Mouse (Mus musculus) embryonic facial prominence, embryonic 14.5 days (tissue): ENCODE data around the gene Ceacam15. TPM values are rescaled to one million over a fixed set of nuclear protein-coding genes. Genes with fewer than 3 reads are reported as not detected.

Experiments used
- ATAC-seq: fragments of 200-750 bp; cut with Nextera tagmentation; 2 replicates; pipeline ENCODE4 v1.8.0; 2017; ENCODE audit warnings: low read depth, moderate number of reproducible peaks, moderate TSS enrichment
- DNase-seq: peaks from one replicate; pipeline ENCODE4 v3.0.0-alpha.2; 2015; ENCODE audit warnings: low spot score
- H3K27ac ChIP-seq: fragments of 300-500 bp; sonication (generic); replicated peaks from 2 replicates; pipeline ENCODE4 v1.5.1; 2014; ENCODE audit warnings: low read depth, mild to moderate bottlenecking, low read length, moderate library complexity
- H3K27me3 ChIP-seq: fragments of 300-500 bp; sonication (generic); replicated peaks from 2 replicates; pipeline ENCODE4 v1.6.1; 2014; ENCODE audit warnings: low read length; ENCODE audit not compliant: control insufficient read depth, insufficient read depth
- H3K36me3 ChIP-seq: fragments of 300-500 bp; sonication (generic); 2 replicates; pipeline ENCODE4 v1.6.1; 2014; ENCODE audit warnings: low read length, mixed read lengths; ENCODE audit not compliant: control insufficient read depth, insufficient read depth
- H3K4me1 ChIP-seq: fragments of 300-500 bp; sonication (generic); 2 replicates; pipeline ENCODE4 v1.6.1; 2014; ENCODE audit warnings: antibody characterized with exemption, low read length; ENCODE audit not compliant: control insufficient read depth, insufficient read depth
- H3K4me2 ChIP-seq: fragments of 300-500 bp; sonication (generic); 2 replicates; pipeline ENCODE4 v1.6.1; 2014; ENCODE audit warnings: low read depth, mild to moderate bottlenecking, low read length, moderate library complexity, mixed read lengths
- H3K4me3 ChIP-seq: fragments of 300-500 bp; sonication (generic); 2 replicates; pipeline ENCODE4 v1.5.1; 2014; ENCODE audit warnings: low read depth, mild to moderate bottlenecking, low read length
- H3K9ac ChIP-seq: fragments of 300-500 bp; sonication (generic); 2 replicates; pipeline ENCODE4 v1.6.1; 2014; ENCODE audit warnings: low read depth, mild to moderate bottlenecking, low read length, moderate library complexity, mixed read lengths
- H3K9me3 ChIP-seq: fragments of 300-500 bp; sonication (generic); 2 replicates; pipeline ENCODE4 v1.6.1; 2016; ENCODE audit warnings: low read length; ENCODE audit not compliant: control insufficient read depth
- WGBS: fragments of 180-500 bp; shearing (Covaris S2); extraction: QIAGEN DNeasy Blood & Tissue Kit; methylation state at CpG from one replicate; pipeline ENCODE4 v1.1.7; 2014; 5-methylcytosine and 5-hydroxymethylcytosine counted together
- polyA plus RNA-seq: library from polyadenylated mRNA; unstranded; fragments of >200 nt; fragmentation: Nextera tagmentation; extraction: Ambion mirVana; gene quantifications from 2 replicates; pipeline ENCODE4 v1.2.1, GENCODE M21; 2014

Ceacam15 gene
- polyA plus RNA-seq, 1 experiment from 2014 or later, result not detected

DNA sequence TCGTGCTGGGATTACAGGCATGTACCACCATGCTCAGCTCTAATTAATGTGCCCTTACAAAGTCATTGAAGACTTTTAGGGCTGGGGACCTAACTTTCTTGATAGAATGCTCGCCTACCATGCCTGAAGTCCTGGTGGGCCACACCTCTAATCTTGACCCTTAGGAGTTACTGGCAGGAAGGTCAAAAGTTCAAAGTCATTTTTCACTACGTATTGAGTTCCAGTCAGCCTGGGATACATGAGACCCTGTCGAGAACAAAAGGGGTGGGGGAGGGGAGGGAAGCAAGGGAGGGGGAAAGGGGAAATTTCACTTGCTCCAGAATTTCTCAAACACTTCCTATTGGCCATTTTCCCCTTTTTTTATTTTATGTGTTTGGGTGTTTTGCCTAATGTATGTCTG lies 52.4 kb downstream of the Ceacam15 start:
- H3K9ac ChIP-seq, result no peak overlapping the region
- DNase-seq (no peak), ATAC-seq (no peak)
- H3K4me3 ChIP-seq, result no peak overlapping the region
- H3K4me2 ChIP-seq, result no peak overlapping the region
- 37% methylated on average over 4 of the region's 4 CpGs for WGBS
- H3K4me1 ChIP-seq, result peaks cover 3% of the 10 kb centered on the region; the same call in 1 of the 2 replicates
- H3K9me3 ChIP-seq, result no peaks in the 10 kb centered on the region
- H3K27me3 ChIP-seq, result no peaks in the 10 kb centered on the region
- no peak overlapping the region for H3K27ac ChIP-seq
- no peaks in the 10 kb centered on the region for H3K36me3 ChIP-seq

Other genes with a start within 250 kb of the Ceacam15 start
- 49.5 and 54.5 TPM in 2 replicates for gene Tmem160, start 222.9 kb downstream of the Ceacam15 start, polyA plus RNA-seq
- 0.10 and 0.11 TPM in 2 replicates for gene Npas1, start 198.0 kb downstream of the Ceacam15 start, polyA plus RNA-seq
- gene Arhgap35, start 60.7 kb downstream of the Ceacam15 start, polyA plus RNA-seq, result 22.0 and 23.0 TPM in 2 replicates
- not detected in 2 replicates for gene Ceacam9, start 46.2 kb upstream of the Ceacam15 start, polyA plus RNA-seq
- gene Ap2s1, start 62.7 kb upstream of the Ceacam15 start, polyA plus RNA-seq, result 278 and 286 TPM in 2 replicates
- gene Slc1a5, start 105.6 kb upstream of the Ceacam15 start, polyA plus RNA-seq, result 26.5 and 27.5 TPM in 2 replicates
- 97.4 and 107 TPM in 2 replicates for gene Strn4, start 140.2 kb upstream of the Ceacam15 start, polyA plus RNA-seq
- gene Fkrp, start 141.0 kb upstream of the Ceacam15 start, polyA plus RNA-seq, result 28.2 and 28.6 TPM in 2 replicates
- gene Prkd2, start 167.2 kb upstream of the Ceacam15 start, polyA plus RNA-seq, result 14.4 and 16.5 TPM in 2 replicates
- gene Dact3, start 199.6 kb upstream of the Ceacam15 start, polyA plus RNA-seq, result 7.2 and 7.6 TPM in 2 replicates
- gene Gng8, start 216.1 kb upstream of the Ceacam15 start, polyA plus RNA-seq, result 27.0 and 29.1 TPM in 2 replicates
- gene Ptgir, start 230.8 kb upstream of the Ceacam15 start, polyA plus RNA-seq, result 1.8 and 1.9 TPM in 2 replicates
- 164 and 189 TPM in 2 replicates for gene Calm3, start 248.4 kb upstream of the Ceacam15 start, polyA plus RNA-seq